Mouse (Mus musculus) MEL (cell line): ENCODE measurements around the gene Supt7l. TPM values are rescaled to one million over a fixed set of nuclear protein-coding genes. Genes with fewer than 3 reads are reported as not detected.

Source experiments
- DNase-seq: peaks from one replicate; pipeline ENCODE4 v3.0.0; 2011; ENCODE audit warnings: low read depth, low spot score
- H3K27ac ChIP-seq: 2 replicates; pipeline ENCODE4 v1.5.1; 2012; ENCODE audit warnings: low read depth, mild to moderate bottlenecking, control low read depth, low read length, moderate library complexity; ENCODE audit not compliant: control insufficient read depth
- H3K27me3 ChIP-seq, 2 experiments: fragments of 150-350 bp in 1 of 2; sonication (generic) in 1 of 2; 2 replicates each; pipeline ENCODE4 v1.6.1; 2012; ENCODE audit warnings: low read length in 2 of 2, mild to moderate bottlenecking in 2 of 2, improper control_type of control experiment in 1 of 2, moderate library complexity in 1 of 2; ENCODE audit not compliant: insufficient read depth in 2 of 2, control insufficient read depth in 1 of 2
- H3K36me3 ChIP-seq, 2 experiments: 2 replicates each; pipeline ENCODE4 v1.6.1; 2012 to 2014; ENCODE audit warnings: low read length in 2 of 2, improper control_type of control experiment in 1 of 2, inconsistent platforms in 1 of 2, mild to moderate bottlenecking in 1 of 2; ENCODE audit not compliant: insufficient read depth in 2 of 2, control insufficient read depth in 1 of 2
- H3K4me1 ChIP-seq, 2 experiments: fragments of 150-350 bp in 1 of 2; sonication (generic) in 1 of 2; 2 replicates each; pipeline ENCODE4 v1.6.1; 2012; ENCODE audit warnings: low read length in 2 of 2, improper control_type of control experiment in 1 of 2, mild to moderate bottlenecking in 1 of 2; ENCODE audit not compliant: insufficient read depth in 2 of 2, control insufficient read depth in 1 of 2
- H3K4me3 ChIP-seq, 2 experiments: fragments of 150-350 bp in 1 of 2; sonication (generic) in 1 of 2; 2 replicates each; pipeline ENCODE4 v1.5.1; 2012; ENCODE audit warnings: low read depth in 2 of 2, low read length in 2 of 2, mild to moderate bottlenecking in 2 of 2, moderate library complexity in 2 of 2, control low read depth in 1 of 2, improper control_type of control experiment in 1 of 2; ENCODE audit not compliant: control insufficient read depth in 1 of 2, insufficient read depth in 1 of 2
- H3K79me2 ChIP-seq: 2 replicates; pipeline ENCODE4 v1.6.1; 2012; ENCODE audit warnings: mild to moderate bottlenecking, low read length, moderate library complexity; ENCODE audit not compliant: control insufficient read depth, poor library complexity, insufficient read depth
- H3K9ac ChIP-seq: 2 replicates; pipeline ENCODE4 v1.6.1; 2012; ENCODE audit warnings: low read depth, mild to moderate bottlenecking, control low read depth, low read length, moderate library complexity; ENCODE audit not compliant: control insufficient read depth, poor library complexity, severe bottlenecking
- H3K9me3 ChIP-seq: fragments of 150-350 bp; sonication (generic); replicated peaks from 2 replicates; pipeline ENCODE4 v1.6.1; 2012; ENCODE audit warnings: mild to moderate bottlenecking, low read length, improper control_type of control experiment, moderate library complexity; ENCODE audit not compliant: insufficient read depth
- BHLHE40 ChIP-seq: IDR thresholded peaks from 2 replicates; pipeline ENCODE4 v1.6.1; 2012; ENCODE audit warnings: low read depth, mild to moderate bottlenecking, inconsistent platforms, low read length, improper control_type of control experiment, borderline replicate concordance
- CHD1 ChIP-seq: IDR thresholded peaks from 2 replicates; pipeline ENCODE4 v1.6.1; 2012; ENCODE audit warnings: low read depth, mild to moderate bottlenecking, inconsistent platforms, low read length, improper control_type of control experiment
- CTCF ChIP-seq, 3 experiments: IDR thresholded peaks in 2 of 3; conservative IDR thresholded peaks in 1 of 3; 2 replicates each; pipeline ENCODE4 v1.5.1; 2011 to 2012; ENCODE audit warnings: low read length in 3 of 3, low read depth in 2 of 3, mild to moderate bottlenecking in 2 of 3, improper control_type of control experiment in 1 of 3, inconsistent platforms in 1 of 3, mixed read lengths in 1 of 3, moderate library complexity in 1 of 3; ENCODE audit not compliant: control insufficient read depth in 1 of 3, insufficient read depth in 1 of 3, poor library complexity in 1 of 3, severe bottlenecking in 1 of 3
- E2F4 ChIP-seq: IDR thresholded peaks from 2 replicates; pipeline ENCODE4 v1.6.1; 2011; ENCODE audit warnings: low read depth, low read length, improper control_type of control experiment, borderline replicate concordance
- MAZ ChIP-seq: IDR thresholded peaks from 2 replicates; pipeline ENCODE4 v1.6.1; 2012; ENCODE audit warnings: low read depth, mild to moderate bottlenecking, inconsistent platforms, low read length, improper control_type of control experiment
- MEF2A ChIP-seq: IDR thresholded peaks from 2 replicates; pipeline ENCODE4 v1.6.1; 2014; ENCODE audit warnings: low read depth, mild to moderate bottlenecking, inconsistent platforms, low read length, improper control_type of control experiment; ENCODE audit not compliant: poor library complexity, insufficient replicate concordance, severe bottlenecking; ENCODE audit errors: extremely low read depth
- MYB ChIP-seq: IDR thresholded peaks from 2 replicates; pipeline ENCODE4 v1.6.1; 2011; ENCODE audit warnings: mild to moderate bottlenecking, low read depth, low read length, improper control_type of control experiment
- NELFE ChIP-seq: IDR thresholded peaks from 2 replicates; pipeline ENCODE4 v1.6.1; 2011; ENCODE audit warnings: low read depth, low read length, improper control_type of control experiment
- POLR2AphosphoS2 ChIP-seq: IDR thresholded peaks from 2 replicates; pipeline ENCODE4 v1.6.1; 2011; ENCODE audit warnings: low read length, improper control_type of control experiment
- POLR2AphosphoS5 ChIP-seq: IDR thresholded peaks from 2 replicates; pipeline ENCODE4 v1.6.1; 2012; ENCODE audit warnings: low read depth, borderline replicate concordance, mild to moderate bottlenecking, inconsistent platforms, low read length, moderate library complexity, mixed read lengths
- RAD21 ChIP-seq: IDR thresholded peaks from 2 replicates; pipeline ENCODE4 v1.6.1; 2011; ENCODE audit warnings: mild to moderate bottlenecking, low read depth, low read length, improper control_type of control experiment
- RCOR1 ChIP-seq: IDR thresholded peaks from 2 replicates; pipeline ENCODE4 v1.6.1; 2012; ENCODE audit warnings: low read depth, mild to moderate bottlenecking, inconsistent platforms, low read length, improper control_type of control experiment
- SMC3 ChIP-seq: IDR thresholded peaks from 2 replicates; pipeline ENCODE4 v1.6.1; 2011; ENCODE audit warnings: low read depth, low read length, improper control_type of control experiment
- TAL1 ChIP-seq: IDR thresholded peaks from 2 replicates; pipeline ENCODE4 v1.6.1; 2012; ENCODE audit warnings: mild to moderate bottlenecking, inconsistent platforms, low read length, moderate library complexity, mixed read lengths
- TBP ChIP-seq: IDR thresholded peaks from 2 replicates; pipeline ENCODE4 v1.8.0; 2011; ENCODE audit warnings: low read depth, low read length, improper control_type of control experiment
- TCF12 ChIP-seq: IDR thresholded peaks from 2 replicates; pipeline ENCODE4 v1.6.1; 2014; ENCODE audit warnings: low read depth, mild to moderate bottlenecking, inconsistent platforms, low read length, improper control_type of control experiment, moderate library complexity
- UBTF ChIP-seq: IDR thresholded peaks from 2 replicates; pipeline ENCODE4 v1.6.1; 2012; ENCODE audit warnings: low read depth, mild to moderate bottlenecking, inconsistent platforms, low read length, improper control_type of control experiment, moderate library complexity, borderline replicate concordance; ENCODE audit not compliant: insufficient read depth
- USF1 ChIP-seq: IDR thresholded peaks from 2 replicates; pipeline ENCODE4 v1.6.1; 2014; ENCODE audit warnings: low read depth, mild to moderate bottlenecking, inconsistent platforms, low read length, improper control_type of control experiment, moderate library complexity
- USF2 ChIP-seq, 2 experiments: IDR thresholded peaks; 2 replicates each; pipeline ENCODE4 v1.6.1; 2011 to 2012; ENCODE audit warnings: improper control_type of control experiment in 2 of 2, low read length in 2 of 2, borderline replicate concordance in 1 of 2, inconsistent platforms in 1 of 2, low read depth in 1 of 2, mild to moderate bottlenecking in 1 of 2; ENCODE audit not compliant: insufficient read depth in 1 of 2
- polyA plus RNA-seq, 2 experiments: library from polyadenylated mRNA; stranded (reverse) in 1 of 2; unstranded in 1 of 2; fragments of >175 nt in 1 of 2; fragments of >200 nt in 1 of 2; gene quantifications; 2 replicates each; pipeline versions ENCODE4 v1.2.1 to v1.2.4; 2012; ENCODE audit warnings: low replicate concordance in 2 of 2, low read depth in 1 of 2; ENCODE audit not compliant: insufficient read length in 2 of 2, insufficient read depth in 1 of 2, missing spikeins in 1 of 2
- total RNA-seq: library from RNA; depleted of rRNA; stranded (reverse); fragments of 300-350 nt; gene quantifications from 2 replicates; pipeline ENCODE4 v1.2.3, GENCODE M21; 2012

The Supt7l gene
- total and polyA plus RNA-seq, 3 experiments = 19.3 to 23.6 TPM; not detected in 1

DNA sequence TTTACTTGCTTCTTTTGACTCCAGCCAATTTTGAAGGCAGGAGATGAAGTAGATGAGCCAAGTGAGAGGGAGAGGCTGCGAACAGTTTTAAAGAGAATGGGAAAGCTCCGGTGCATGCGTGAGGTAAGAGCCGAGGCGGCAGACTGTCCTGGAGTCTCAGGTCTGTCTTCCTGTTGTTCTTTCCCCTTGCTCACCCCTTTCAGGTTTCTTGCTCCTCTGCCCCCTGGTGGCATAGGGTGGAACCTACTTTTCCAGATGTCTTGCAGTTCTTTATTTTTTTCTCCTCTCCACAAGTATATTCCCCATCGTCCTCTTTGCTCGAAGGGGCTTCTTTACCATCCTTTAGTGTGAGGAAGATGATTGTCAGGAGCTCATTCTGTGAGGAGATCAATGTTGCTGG lies 57.3 kb downstream of the Supt7l start:
- Histone ChIP-seq H3K27me3 (no peaks in the 10 kb centered on the region), H3K4me3 (no peak overlapping the region), H3K27ac (no peak overlapping the region), H3K9me3 (no peaks in the 10 kb centered on the region), H3K79me2 (no peaks in the 10 kb centered on the region), H3K36me3 (peaks cover 0 to 11% of the 10 kb centered on the region in 2 experiments; a peak in 2 of 4 replicates), H3K4me1 (no peaks in the 10 kb centered on the region), H3K9ac (no peak overlapping the region)
- TF ChIP-seq SMC3 = peak; percentile 84
- TF ChIP-seq CTCF (IDR thresholded peaks at IDR 0.05 in 2 of 3, conservative IDR thresholded peaks at IDR 0.05 in 1 of 3; ENCODE audit: control insufficient read depth in 1 of 3, insufficient read depth in 1 of 3, low read depth in 2 of 3, low read length in 3 of 3, poor library complexity in 1 of 3, severe bottlenecking in 1 of 3) = peak; percentile 68 to 83 (median 81)
- TF ChIP-seq RAD21 = peak; percentile 57
- no peak for TF ChIP-seq E2F4
- DNase-seq = peak; percentile 80

DNA sequence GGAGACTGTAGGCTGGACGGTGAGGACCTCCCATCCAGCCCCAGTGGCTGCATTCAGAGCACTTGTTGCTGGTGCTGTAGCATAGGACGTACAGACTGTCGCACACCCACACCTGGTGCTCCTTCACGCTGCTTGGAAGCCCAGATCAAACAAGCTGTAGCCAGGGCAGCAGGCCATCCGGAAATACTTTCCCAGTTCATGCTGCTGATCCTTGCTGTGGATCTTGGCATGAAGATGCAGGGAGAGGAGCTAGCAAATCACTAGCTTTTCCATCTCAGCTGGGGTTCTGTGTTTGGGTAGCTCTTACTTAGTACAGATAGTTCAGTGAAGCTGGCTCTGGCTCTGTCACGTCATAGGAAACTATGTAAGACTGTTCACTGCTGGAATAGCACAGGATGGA lies 57.9 kb downstream of the Supt7l start:
- Histone ChIP-seq H3K36me3 (peaks cover 0 to 11% of the 10 kb centered on the region in 2 experiments; a peak in 2 of 4 replicates), H3K79me2 (no peaks in the 10 kb centered on the region), H3K4me1 (no peaks in the 10 kb centered on the region), H3K27ac (no peak overlapping the region), H3K9ac (no peak overlapping the region), H3K27me3 (no peaks in the 10 kb centered on the region), H3K4me3 (no peak overlapping the region), H3K9me3 (no peaks in the 10 kb centered on the region)
- TF ChIP-seq CTCF (IDR thresholded peaks at IDR 0.05 in 2 of 3, conservative IDR thresholded peaks at IDR 0.05 in 1 of 3; ENCODE audit: control insufficient read depth in 1 of 3, insufficient read depth in 1 of 3, low read depth in 2 of 3, low read length in 3 of 3, poor library complexity in 1 of 3, severe bottlenecking in 1 of 3) = no peak
- no peak for TF ChIP-seq MYB
- no peak for TF ChIP-seq E2F4
- TF ChIP-seq USF1 = no peak
- no peak for TF ChIP-seq USF2 (IDR thresholded peaks at IDR 0.05; ENCODE audit: borderline replicate concordance in 1 of 2, insufficient read depth in 1 of 2, low read depth in 1 of 2, low read length in 2 of 2)
- TF ChIP-seq RCOR1 = no peak
- TF ChIP-seq TAL1 = no peak
- no peak for DNase-seq

DNA sequence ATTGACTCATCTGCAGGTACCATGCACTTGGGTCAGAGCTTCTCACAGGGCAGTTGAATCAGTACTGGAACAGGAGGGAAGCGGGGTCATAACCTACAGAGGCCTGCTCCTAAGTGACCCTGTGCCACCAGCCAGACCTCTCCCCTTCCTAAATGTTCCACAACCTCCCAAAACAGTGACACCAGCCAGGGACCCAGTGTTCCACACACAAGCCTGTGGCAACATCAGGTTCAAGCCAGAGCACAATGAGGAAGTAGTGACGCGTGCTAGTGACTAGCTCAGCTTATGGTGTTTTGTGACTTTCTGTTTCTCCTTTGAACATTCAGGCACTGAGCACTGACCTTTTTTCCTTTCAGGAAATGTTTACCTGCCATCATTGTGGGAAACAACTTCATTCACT lies 59.8 kb downstream of the Supt7l start:
- Histone ChIP-seq H3K9me3 (no peaks in the 10 kb centered on the region), H3K27me3 (no peaks in the 10 kb centered on the region), H3K4me3 (no peak overlapping the region), H3K4me1 (no peaks in the 10 kb centered on the region), H3K79me2 (no peaks in the 10 kb centered on the region), H3K9ac (no peak overlapping the region), H3K36me3 (peaks cover 0 to 9% of the 10 kb centered on the region in 2 experiments; a peak in 2 of 4 replicates), H3K27ac (no peak overlapping the region)
- DNase-seq = peak; percentile 41
- TF ChIP-seq TBP (no peak), RAD21 (no peak), UBTF (no peak), USF1 (no peak), CHD1 (no peak), POLR2AphosphoS2 (no peak), MEF2A (no peak), MYB (no peak), NELFE (no peak), CTCF (IDR thresholded peaks at IDR 0.05 in 2 of 3, conservative IDR thresholded peaks at IDR 0.05 in 1 of 3; ENCODE audit: control insufficient read depth in 1 of 3, insufficient read depth in 1 of 3, low read depth in 2 of 3, low read length in 3 of 3, poor library complexity in 1 of 3, severe bottlenecking in 1 of 3) (no peak), TCF12 (no peak), POLR2AphosphoS5 (no peak), MAZ (no peak), BHLHE40 (no peak)
